Mouse (Mus musculus): ENCODE results near the gene Ears2. TPM values are rescaled to one million over a fixed set of nuclear protein-coding genes. Genes with fewer than 3 reads are reported as not detected.

Gene Ears2
- total RNA-seq, 2 experiments from 2014 or later: 8.3 to 8.6 TPM

Other genes starting within 250 kb of the Ears2 start
- gene Scnn1b, start 202.2 kb downstream of the Ears2 start, total RNA-seq (2021): not detected
- 10 to 100 TPM; 42.5 to 44.3 TPM for gene Cog7, start 85.6 kb downstream of the Ears2 start, total RNA-seq (2021)
- 10 to 100 TPM; 26.8 to 34.8 TPM for gene Gga2, start 46.0 kb downstream of the Ears2 start, total RNA-seq (2021)
- gene Ubfd1, start 88 bp downstream of the Ears2 start, total RNA-seq (2021): 10 to 100 TPM; 56.2 to 58.2 TPM
- gene Ndufab1, start 34.6 kb upstream of the Ears2 start, total RNA-seq (2021): 100 to 1,000 TPM; 267 to 269 TPM
- 1 to 10 TPM; 1.1 to 1.9 TPM for gene Palb2, start 65.7 kb upstream of the Ears2 start, total RNA-seq (2021)
- gene Dctn5, start 65.8 kb upstream of the Ears2 start, total RNA-seq (2021): 100 to 1,000 TPM in 1 of 2 experiments, 10 to 100 TPM in 1; 99.2 to 101 TPM
- gene Plk1, start 92.2 kb upstream of the Ears2 start, total RNA-seq (2021): 1 to 10 TPM; 1.4 to 2.5 TPM
- under 1 TPM; 0.25 TPM for gene Ern2, start 118.9 kb upstream of the Ears2 start, total RNA-seq (2021)
- 1 to 10 TPM; 2.3 to 4.7 TPM for gene Chp2, start 152.2 kb upstream of the Ears2 start, total RNA-seq (2021)
- 1,000 to 10,000 TPM in 1 of 2 experiments, 100 to 1,000 TPM in 1; 978 to 1,072 TPM for gene Prkcb, start 221.5 kb upstream of the Ears2 start, total RNA-seq (2021)

Measured in left cerebral cortex, postnatal 36 days (tissue).